Mouse (Mus musculus) embryonic fibroblast, embryonic 13.5 days (primary cell): ENCODE data around the gene Utp6.

Experiments used
- CTCF ChIP-seq: IDR thresholded peaks from 2 replicates; pipeline ENCODE4 v1.5.1; 2011; ENCODE audit warnings: mild to moderate bottlenecking, control low read depth, low read length, moderate library complexity, borderline replicate concordance; ENCODE audit not compliant: insufficient read depth
- POLR2A ChIP-seq: IDR thresholded peaks from 2 replicates; pipeline ENCODE4 v1.6.1; 2011; ENCODE audit warnings: low read depth, mild to moderate bottlenecking, control low read depth, low read length, moderate library complexity

- TF ChIP-seq CTCF (peak; percentile 82; the same call in 1 of the 2 replicates), POLR2A (no peak)
Observed at GRCm38 (mm10) chr11:79919685-79920504, 42.3 kb downstream of the Utp6 start.
